Mouse (Mus musculus) cerebellum, postnatal 36 days (tissue): ENCODE measurements around the gene Ier2.

ENCODE experiments used
- DNase-seq, 2 experiments: peaks; one replicate each; pipeline ENCODE4 v3.0.0; 2021 to 2022; ENCODE audit warnings: mixed read lengths in 2 of 2

Gene Ier2

GRCm38 (mm10) chr8:84661458-84661871 lies 1.2 kb downstream of the Ier2 start:
- DNase-seq = peak; percentile 66 to 73

DNA sequence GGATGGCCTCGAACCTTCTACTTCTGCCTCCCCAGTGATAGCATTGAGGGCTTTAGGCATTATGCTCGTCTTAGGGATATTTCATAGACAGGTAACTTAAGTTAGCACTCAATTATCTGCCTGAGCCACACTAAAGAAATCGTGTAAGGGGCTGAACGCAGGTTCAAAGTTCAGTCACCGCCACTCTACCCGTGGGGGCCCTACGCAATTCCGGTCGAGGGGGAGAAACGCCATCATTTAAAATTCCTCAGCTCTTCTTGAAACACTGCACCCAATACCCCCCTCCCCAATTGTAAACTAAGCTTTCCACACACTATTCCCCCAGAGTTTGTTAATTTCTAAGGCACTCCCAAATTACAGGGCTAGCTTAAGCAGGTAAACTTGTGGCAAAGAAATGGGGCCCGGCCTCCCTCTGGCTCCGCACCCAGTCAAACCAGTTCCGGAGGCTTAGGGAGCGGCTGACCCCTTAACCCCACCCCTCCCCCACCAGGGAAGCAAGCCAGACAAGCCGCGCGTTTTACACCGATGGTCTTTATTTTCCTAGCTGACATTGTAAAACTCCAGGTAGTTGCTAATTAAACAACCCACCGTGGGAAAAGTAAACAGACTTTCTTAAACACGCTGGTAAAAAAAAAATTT lies 1.7 kb downstream of the Ier2 start:
- no peak for DNase-seq

DNA sequence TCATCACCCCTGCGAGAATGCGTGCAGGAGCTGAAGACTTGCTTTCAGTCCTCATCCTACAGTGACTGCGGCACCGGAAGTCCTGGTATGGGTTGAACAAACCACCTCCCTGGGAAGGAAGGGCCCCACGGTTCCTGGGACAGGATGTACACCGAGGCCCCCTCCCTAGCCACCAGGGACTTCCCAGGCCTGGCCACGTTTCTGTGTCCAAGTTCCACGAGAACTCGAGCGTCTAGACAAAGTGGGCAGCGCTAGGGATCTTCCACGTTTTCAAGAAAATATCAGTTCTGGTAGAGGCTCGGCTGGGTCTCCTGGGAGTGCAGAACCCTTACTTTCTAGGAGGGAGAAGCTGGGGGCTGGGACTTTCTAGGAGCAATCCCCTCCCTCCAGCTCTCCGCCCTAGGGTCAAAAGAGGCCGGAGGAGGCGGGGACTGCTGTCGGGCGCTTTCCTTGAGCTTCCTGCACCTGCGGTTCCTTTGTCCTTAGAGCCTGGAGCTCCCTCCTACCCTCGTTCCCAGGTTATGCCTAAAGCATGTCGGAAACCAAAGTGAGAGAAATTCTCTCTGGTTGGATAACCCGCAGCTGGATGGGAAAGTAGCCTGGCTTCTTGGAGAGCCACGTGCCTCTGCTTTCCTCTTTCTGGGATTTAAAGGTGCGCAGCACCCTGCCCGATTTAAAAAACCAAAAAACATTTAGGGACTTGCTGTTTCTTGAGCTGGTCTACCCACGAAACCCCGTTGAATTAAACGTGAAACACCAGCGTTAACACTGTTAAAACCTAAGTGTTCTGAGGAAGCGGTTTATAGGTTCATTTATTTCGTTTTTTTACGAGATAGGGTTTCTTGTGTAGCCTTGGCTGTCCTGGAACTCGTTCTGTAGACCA lies 2.5 kb downstream of the Ier2 start:
- DNase-seq = no peak

DNA sequence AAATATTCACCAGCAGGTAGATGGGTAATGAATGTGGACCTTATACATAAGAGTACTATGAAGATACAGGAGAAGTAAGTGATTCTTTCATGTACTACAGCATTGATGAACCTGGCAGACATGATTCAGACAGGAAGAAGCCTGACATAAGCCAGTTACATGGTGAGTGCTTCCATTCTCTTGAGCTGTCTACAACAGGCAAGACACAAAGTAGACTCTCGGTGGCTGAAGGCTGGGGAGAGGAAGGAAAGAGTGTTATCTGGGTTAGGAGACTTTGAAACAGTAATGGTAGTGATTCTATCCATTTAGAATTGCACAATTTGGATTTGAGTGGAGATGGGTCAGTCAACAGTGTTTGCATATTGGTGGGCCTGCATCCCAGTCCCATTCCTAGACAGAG lies 3.7 kb downstream of the Ier2 start:
- no peak for DNase-seq

DNA sequence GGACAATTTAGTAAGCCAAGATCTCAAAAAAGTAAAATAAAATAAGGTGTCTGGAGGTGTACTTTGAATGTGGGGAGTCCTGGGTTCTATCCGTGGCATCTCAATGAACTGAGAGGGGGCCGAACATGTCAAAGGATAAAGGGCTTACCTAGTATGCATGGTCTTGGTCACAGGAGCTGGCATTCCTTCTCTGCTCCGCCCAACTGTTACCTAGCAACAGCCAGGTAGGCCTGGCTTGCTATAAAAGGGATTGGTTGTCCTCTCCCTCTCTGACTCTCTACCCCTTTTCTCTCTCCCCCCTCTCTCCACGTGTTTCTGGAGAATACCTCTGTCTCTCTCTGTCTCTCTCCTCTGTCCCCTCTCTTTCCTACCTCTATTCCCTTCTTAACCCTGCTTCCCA lies 5.0 kb downstream of the Ier2 start:
- DNase-seq = no peak

DNA sequence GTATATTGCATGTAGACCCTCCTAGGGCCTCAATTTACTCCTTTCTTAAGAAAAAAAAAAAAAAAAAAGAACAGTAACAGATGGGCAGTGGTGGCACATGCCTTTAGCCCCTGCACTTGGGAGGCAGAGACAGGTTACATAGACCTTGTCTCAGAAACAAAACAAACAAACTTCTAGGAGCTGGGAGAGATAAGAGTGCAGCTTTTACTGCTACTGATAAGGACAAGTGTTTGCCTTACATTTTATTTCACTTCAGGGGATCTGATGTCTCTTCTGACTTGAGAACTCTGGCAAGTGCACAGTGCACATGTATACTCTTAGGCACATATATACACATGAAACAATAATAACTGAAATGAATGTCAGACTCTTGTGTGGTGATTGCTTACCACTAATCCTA lies 5.4 kb downstream of the Ier2 start:
- no peak for DNase-seq

DNA sequence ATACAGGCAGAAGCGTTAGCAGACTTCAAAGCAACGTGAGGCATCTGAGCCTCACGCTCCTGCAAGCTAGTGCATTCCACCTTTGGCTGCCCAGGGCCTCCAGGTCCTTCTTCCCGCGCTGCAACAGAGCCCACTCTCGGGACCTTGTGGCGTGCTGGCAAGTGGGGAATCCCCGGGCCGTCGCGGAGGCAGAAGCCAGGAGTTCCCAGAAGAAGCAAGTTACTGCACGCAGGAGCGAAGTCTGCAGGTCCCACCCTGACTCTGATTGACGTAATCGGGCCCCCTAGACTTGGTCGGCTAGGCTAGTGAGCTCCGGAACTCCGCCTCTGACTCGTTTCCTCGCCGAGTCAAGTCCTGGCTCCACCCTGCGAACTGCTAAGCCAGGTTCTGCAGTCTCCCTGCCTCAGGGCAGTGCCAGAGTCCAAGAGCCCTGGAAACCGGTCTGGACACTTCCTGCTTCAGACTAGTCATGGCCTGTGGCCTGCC lies 6.0 kb downstream of the Ier2 start:
- peak; percentile 35 to 48 for DNase-seq

- no peak for DNase-seq
Observed at GRCm38 (mm10) chr8:84656191-84656525, 6.5 kb downstream of the Ier2 start.

- no peak for DNase-seq
Observed at GRCm38 (mm10) chr8:84655336-84656190, 7.1 kb downstream of the Ier2 start.

DNA sequence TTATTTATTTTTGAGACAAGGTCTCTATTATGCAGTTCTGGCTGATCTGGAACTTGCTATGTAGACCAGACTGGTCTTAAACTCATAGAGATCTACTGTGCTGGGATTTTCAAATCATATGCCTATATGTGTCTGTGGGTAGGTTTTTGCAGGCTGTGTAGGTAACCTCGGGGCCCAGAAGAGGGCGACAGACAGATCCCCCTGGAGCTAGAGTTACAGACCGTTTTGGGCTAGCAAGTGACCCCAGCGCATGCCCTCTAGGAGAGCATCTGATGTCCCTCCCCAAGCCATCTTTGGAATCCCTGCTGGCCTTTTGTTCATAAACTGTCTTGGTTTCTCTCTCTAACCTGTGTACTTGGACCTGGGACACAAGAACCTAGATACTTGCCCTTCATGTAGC lies 8.1 kb downstream of the Ier2 start:
- DNase-seq = no peak

DNA sequence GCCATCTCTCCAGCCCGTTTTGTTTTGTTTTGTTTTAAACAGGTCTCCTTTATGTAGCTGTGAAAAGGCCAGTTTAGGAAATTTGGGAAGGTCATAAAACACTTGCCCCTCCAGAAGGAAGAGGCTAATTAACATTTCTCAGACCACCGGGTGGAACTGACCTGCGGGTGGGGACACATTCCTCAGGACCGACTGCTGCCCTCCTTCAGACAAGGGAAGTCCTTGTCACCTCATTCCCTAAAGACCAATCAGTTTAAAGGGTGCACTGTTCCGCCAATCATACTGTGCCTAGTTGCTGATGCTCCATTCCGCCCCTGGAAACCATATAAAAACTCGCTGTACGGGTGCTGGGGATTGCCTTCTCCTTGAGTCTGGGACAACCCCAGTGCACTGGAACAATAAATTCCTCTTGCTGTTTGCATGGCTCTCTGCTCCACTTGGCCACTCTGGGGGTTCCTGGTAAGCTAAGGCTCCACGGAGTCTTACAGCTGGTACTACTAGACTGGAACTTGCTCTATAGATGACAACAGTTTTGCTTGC lies 9.5 kb downstream of the Ier2 start:
- DNase-seq = no peak

DNA sequence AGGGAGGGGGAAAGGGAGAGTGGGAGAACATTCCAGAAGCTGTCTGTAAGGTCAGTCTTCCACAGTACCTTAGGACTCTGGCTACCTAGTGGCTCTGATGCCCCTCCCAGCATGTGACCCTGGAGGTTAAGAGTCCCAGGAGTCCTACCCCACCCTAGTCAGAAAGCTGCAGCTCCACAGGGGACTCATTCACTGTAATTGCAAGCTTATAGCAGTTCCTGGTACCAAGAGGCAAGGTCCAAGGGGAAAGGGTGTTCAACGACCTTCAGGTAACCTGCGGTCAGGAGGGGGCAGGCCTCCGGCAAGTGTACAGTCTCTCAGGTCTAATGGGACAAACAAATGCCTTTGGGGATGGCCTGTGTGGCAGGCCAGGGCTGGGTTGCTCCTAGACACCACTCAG lies 12.4 kb downstream of the Ier2 start:
- DNase-seq = no peak

DNA sequence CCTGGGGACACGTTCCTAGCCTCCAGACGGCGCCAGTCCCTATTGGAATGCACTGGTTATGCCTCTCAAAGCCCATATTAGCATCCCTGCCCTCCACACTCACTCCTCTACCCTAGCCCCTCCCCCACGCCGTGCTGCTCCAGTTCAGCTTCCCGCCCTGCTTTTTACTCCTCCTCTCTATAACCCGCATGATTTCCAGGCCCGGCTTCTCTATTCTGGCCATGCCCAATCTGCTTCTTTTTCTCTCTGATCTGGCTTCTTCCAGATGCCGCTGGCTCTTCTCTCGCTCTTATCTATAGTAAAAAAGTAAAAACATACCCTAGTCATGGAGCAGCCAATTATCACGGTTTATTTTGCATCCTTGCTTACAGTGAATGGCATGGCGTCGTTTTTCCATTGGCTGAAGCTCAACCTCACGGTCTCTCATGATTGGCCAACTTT lies 15.2 kb downstream of the Ier2 start:
- DNase-seq = no peak

DNA sequence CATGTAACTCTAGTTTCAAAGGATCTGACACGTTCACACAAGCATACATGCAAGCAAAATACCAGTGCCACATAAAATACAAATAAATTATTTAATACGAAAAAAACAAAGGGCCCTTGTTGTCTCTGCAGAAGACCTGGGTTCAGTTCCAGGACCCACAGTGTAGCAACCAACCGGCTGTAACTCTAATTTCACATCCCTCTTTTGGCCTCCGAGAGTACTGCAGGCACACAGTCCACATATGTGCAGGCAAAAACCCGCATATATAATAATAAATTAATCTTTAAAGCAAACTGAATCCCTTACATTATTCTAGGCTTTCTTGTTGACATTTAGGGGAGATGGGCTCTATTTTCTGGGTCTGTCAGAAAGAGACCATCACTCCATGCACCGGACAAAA lies 15.9 kb downstream of the Ier2 start:
- no peak for DNase-seq

DNA sequence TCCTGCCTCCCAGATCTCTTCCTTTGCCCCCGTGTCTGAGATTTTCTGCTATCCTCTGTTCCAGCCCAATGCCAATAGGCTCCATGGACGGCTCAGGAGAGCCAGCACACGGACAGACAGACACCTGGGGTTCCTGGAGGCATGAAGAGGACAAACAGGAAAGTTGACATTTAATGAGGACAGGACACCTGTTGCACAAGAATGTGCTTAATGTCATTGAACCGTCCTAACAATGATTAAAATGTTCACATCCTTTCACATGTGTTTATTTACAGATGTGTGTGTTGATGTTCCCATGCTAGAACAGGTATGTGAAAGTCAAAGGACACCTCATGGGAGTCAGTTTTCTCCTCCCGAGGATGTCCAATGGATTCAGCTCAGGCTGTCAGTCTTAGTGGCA lies 19.6 kb downstream of the Ier2 start:
- DNase-seq = no peak

- no peak for DNase-seq
Observed at GRCm38 (mm10) chr8:84641578-84642361, 20.9 kb downstream of the Ier2 start.

DNA sequence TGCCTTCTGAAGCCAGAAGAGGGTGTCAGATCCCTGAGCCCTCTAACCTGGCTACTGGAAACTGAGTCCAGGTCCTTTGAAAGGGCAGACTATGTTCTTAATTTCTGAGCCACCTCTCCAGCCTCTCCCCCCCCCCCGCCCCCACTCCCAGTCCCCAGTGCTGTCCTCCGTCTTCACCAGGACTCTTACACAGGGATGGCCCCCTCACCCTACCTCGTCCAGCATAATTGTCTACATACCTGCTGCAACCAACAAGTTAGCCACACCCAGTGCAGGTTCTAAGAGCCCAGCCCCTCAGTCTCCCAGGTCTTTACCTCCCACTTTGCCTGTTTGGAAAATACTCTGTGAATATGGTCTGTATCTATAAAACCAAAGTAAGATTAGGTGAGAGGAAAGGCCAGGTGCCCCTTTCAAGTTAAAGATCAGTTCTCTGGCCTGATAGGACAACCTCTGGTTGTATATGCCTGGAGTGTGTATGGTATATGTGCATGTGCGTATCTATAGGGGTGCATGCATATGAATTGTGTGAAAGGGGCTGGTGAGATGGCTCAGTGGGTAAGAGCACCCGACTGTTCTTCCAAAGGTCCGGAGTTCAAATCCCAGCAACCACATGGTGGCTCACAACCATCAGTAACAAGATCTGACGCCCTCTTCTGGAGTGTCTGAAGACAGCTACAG lies 21.9 kb downstream of the Ier2 start:
- no peak for DNase-seq

GRCm38 (mm10) chr8:84640010-84640588 lies 22.6 kb downstream of the Ier2 start:
- DNase-seq = no peak

GRCm38 (mm10) chr8:84639162-84640009 lies 23.3 kb downstream of the Ier2 start:
- DNase-seq = peak; percentile 91 to 94

- DNase-seq = peak; percentile 47 to 51
Observed at GRCm38 (mm10) chr8:84638555-84639161, 24.0 kb downstream of the Ier2 start.
